Mouse (Mus musculus) cerebellum, adult 18-20 months (tissue): ENCODE results near the gene Cd81.
A peak's percentile ranks its signal among the peaks of the same experiment; 100 is the strongest.

Source experiments
- DNase-seq, 2 experiments: peaks; one replicate each; pipeline ENCODE4 v3.0.0; 2021

Gene Cd81

GRCm38 (mm10) chr7:143070506-143071070 is 18.0 kb downstream of the Cd81 start:
- no peak for DNase-seq

- no peak for DNase-seq
Observed at GRCm38 (mm10) chr7:143072605-143073004, 20.1 kb downstream of the Cd81 start.

- DNase-seq: peak; percentile 45 to 46
Observed at GRCm38 (mm10) chr7:143073086-143073485, 20.5 kb downstream of the Cd81 start.

GRCm38 (mm10) chr7:143075394-143075793 is 22.9 kb downstream of the Cd81 start:
- DNase-seq: no peak

GRCm38 (mm10) chr7:143077351-143077750 is 24.8 kb downstream of the Cd81 start:
- DNase-seq: no peak

- DNase-seq: no peak
Observed at GRCm38 (mm10) chr7:143082024-143082423, 29.5 kb downstream of the Cd81 start.

GRCm38 (mm10) chr7:143083708-143084107 is 31.2 kb downstream of the Cd81 start:
- no peak for DNase-seq

- DNase-seq: peak; percentile 63 to 65
Observed at GRCm38 (mm10) chr7:143086366-143086765, 33.8 kb downstream of the Cd81 start.

- DNase-seq: peak; percentile 37 to 42
Observed at GRCm38 (mm10) chr7:143087070-143087579, 34.6 kb downstream of the Cd81 start.

GRCm38 (mm10) chr7:143093847-143094246 is 41.3 kb downstream of the Cd81 start:
- no peak for DNase-seq

- DNase-seq: peak; percentile 39 to 56
Observed at GRCm38 (mm10) chr7:143094592-143095553, 42.3 kb downstream of the Cd81 start, which contains the start of gene Trpm5. Trpm5 (minus strand) TSS chr7:143094642.

GRCm38 (mm10) chr7:143095554-143095907 is 43.0 kb downstream of the Cd81 start:
- no peak for DNase-seq

- DNase-seq: no peak
Observed at GRCm38 (mm10) chr7:143100759-143101158, 48.2 kb downstream of the Cd81 start.

GRCm38 (mm10) chr7:143105258-143105897 is 52.8 kb downstream of the Cd81 start:
- no peak for DNase-seq

- no peak for DNase-seq
Observed at GRCm38 (mm10) chr7:143106062-143106461, 53.5 kb downstream of the Cd81 start, which contains the start of gene Kcnq1. Kcnq1 (plus strand) TSS chr7:143106362.

- no peak for DNase-seq
Observed at GRCm38 (mm10) chr7:143106672-143107465, 54.3 kb downstream of the Cd81 start.

- DNase-seq: peak; percentile 25 to 26
Observed at GRCm38 (mm10) chr7:143108200-143108599, 55.7 kb downstream of the Cd81 start.

- no peak for DNase-seq
Observed at GRCm38 (mm10) chr7:143108996-143109660, 56.6 kb downstream of the Cd81 start.

GRCm38 (mm10) chr7:143109696-143110095 is 57.2 kb downstream of the Cd81 start:
- no peak for DNase-seq

GRCm38 (mm10) chr7:143110803-143111202 is 58.3 kb downstream of the Cd81 start:
- no peak for DNase-seq

GRCm38 (mm10) chr7:143111719-143112118 is 59.2 kb downstream of the Cd81 start:
- no peak for DNase-seq

- no peak for DNase-seq
Observed at GRCm38 (mm10) chr7:143112395-143112794, 59.9 kb downstream of the Cd81 start.
